Mouse (Mus musculus): ENCODE results near the gene Gp1bb.

Gp1bb gene

DNA sequence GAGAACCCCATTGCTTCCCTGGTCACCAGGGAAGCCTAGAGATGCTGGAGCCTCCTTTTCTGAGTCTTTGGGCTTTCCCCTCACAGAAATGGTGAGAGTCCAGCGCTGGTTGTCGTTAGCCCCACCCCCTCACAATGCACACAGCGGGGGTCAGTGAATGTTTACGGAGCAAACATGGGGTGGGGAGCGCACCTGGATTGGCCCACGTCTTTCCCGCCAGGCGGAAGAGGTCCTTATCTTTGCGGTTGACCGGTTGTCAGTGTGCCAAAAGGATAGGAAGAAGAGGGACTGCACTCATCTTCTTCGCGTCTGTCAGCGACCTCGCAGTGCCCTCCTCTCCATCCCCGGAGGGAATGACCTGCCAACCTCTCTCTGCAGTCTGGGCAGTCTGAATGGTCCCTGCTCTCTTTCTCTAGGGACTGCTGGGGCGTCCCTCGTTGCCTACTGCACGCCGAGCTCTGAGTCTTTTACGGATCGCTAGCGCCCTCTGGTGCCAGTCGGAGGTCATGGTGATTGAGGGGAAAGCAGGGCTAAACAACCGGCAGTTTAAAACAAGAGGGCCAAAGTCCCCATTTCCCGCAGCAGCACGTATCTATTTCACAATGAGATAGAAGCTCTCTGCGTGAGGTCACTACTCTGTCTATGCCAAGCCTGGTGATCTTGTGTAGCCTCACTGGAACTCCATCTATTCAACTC lies 4.7 kb downstream of the Gp1bb start:
- in situ Hi-C loops (cut with MboI; ENCODE audit: low pct_unique_long_range_greater_than_20kb in 1 of 2, low sequenced_read_pairs in 2 of 2, unreplicated experiment in 1 of 2): loop anchor here in 1 of 2 experiments (10.0 kb wide), 1 partner anchor 163 kb away; no protein-coding TSS in a partner anchor

DNA sequence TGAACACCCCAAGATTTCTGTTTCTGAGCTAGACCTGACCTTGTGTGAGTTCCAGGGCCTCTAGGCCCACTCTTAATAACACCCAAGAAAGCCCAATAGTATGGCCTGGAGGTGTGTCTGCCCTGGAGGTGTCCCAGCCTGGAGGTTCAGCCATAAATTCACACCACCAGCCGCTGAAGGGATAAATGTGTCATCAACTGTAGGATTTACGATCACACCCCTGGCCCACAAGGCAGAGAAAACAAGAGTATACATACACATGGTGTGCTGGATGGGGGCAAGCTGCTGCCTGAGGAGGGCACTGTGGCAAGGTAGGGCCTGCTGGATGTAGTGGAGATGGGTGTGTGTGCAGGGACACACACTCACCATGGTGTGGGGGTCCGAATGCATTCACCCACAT lies 8.9 kb downstream of the Gp1bb start:
- in situ Hi-C loops (cut with MboI; ENCODE audit: low pct_unique_long_range_greater_than_20kb in 1 of 2, low sequenced_read_pairs in 2 of 2, unreplicated experiment in 1 of 2): loop anchor here (5.0 to 10.0 kb wide), 2 partner anchors 158 to 161 kb away; no protein-coding TSS in a partner anchor

DNA sequence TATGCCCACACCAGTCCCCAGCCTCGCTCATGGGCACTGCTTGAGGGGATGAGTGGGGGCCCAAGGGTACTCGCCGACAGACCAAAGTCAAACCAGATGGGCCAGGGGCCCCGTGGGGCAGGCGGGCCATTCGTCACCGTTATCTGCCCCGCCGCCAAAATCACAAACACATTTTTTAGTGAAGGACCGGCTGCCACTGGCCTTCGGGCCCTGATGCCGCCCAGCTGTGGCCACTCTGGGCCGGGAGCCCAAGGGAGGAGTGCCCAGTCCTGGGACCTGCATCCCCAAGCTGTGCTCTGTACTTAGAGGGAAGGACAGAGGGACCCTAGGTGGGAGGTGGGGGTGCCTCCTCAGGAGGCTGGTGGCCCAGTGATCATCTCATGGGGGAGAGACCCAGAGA lies 10.5 kb downstream of the Gp1bb start:
- in situ Hi-C loops (cut with MboI; ENCODE audit: low pct_unique_long_range_greater_than_20kb in 1 of 2, low sequenced_read_pairs in 2 of 2, unreplicated experiment in 1 of 2): loop anchor here (5.0 to 10.0 kb wide), 2 partner anchors 157 to 159 kb away; no protein-coding TSS in a partner anchor

DNA sequence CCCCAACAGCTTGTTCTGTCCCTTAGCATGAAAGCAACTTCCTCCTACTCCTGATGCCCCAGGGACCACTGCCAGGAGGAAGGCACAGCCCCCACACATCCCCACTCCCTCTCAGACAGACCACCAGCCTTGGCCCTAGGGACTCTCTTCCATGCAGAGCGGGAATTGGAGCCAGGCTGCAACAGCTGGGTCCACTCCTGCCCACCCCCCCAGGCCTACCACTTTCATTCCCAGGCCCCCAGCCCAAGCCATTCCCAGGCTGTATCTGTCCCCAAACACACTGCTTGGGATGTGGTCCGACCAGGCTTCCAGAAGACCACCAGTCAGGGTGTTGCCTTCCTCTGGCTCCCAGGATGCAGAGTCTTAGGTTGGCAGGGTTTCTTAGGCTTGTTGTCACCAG lies 13.1 kb downstream of the Gp1bb start:
- in situ Hi-C loops (cut with MboI; ENCODE audit: low pct_unique_long_range_greater_than_20kb in 1 of 2, low sequenced_read_pairs in 2 of 2, unreplicated experiment in 1 of 2): no loop called here

DNA sequence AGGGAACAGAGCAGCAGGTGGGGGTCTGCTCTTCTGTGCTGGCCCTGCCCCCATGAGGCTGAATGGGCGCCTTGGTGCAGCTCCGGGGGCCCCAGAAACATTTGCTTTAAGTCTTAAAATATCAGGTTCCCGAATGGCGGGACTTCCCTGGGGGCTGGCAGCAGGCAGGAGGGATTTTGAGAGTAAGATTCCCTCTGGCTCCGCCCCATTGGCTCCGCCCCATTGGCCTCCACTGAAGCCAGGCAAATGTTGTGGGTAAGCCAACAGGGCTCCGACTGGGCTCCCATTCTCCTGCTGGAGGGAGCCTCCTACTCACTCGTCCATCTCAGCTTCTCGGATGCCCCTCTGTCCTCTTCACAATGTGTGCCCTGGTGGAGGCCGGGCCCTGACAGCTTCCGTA lies 14.0 kb downstream of the Gp1bb start:
- in situ Hi-C loops (cut with MboI; ENCODE audit: low pct_unique_long_range_greater_than_20kb in 1 of 2, low sequenced_read_pairs in 2 of 2, unreplicated experiment in 1 of 2): no loop called here

DNA sequence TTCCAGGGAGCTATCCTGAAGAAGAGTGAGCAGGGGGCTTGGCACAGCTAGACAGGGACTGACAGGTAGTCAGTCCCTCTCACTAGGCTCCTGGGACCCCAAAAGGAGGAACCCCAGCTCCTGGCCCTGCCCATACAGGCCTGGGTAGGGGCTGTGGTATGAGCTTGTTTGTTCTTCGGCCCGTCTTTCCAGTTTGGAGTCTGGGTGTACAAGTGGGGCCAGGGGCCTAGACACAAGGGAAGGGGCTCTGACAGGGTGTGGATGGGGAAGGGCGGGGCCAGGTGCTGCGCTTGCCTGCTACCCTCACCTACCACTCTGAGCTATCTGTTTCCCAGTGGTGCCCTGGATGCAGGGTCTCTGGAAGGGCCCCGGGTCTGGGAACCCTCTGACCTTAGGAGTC lies 16.5 kb downstream of the Gp1bb start:
- in situ Hi-C loops (cut with MboI; ENCODE audit: low pct_unique_long_range_greater_than_20kb in 1 of 2, low sequenced_read_pairs in 2 of 2, unreplicated experiment in 1 of 2): no loop called here

DNA sequence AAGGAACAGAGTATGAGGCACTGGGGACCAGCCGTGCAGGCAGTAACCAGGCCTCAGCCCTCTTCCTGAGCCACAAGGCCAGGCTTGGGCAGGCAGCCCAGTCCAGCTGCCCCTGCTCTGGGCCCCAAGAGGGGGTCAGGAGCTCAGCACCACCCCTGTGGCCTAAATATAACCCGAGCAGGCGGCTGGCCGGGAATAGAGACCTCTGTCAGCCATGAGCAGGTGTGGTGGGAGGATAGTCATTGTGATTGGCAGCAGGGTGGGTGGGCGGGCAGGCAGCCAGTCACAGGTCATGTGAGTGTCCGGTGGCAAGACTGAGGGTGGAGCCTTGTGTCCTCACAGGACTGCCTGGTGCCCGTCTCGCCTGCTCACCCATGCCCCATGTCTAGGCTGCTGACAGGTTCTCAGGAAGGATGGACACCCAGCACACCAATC lies 17.9 kb downstream of the Gp1bb start:
- in situ Hi-C loops (cut with MboI; ENCODE audit: low pct_unique_long_range_greater_than_20kb in 1 of 2, low sequenced_read_pairs in 2 of 2, unreplicated experiment in 1 of 2): no loop called here

DNA sequence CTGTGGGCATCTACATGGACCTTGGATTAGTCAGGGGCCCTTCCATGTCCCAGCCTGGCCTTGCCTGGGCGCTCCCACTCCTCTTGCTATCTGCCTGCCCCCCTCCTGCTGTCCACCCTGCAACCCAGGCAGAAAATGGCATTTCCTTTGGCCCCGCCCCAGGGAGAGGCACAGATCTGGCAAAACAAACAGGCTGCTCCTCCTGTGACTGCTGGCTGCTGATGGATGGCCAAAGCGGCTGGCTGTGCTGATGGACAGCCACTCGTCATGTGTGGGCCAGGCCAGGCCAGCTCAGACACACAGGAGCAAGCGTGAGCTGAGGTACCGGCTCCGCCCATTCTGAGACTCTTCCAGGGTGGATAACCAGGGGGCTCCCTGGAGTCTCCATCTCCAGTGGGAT lies 20.8 kb downstream of the Gp1bb start:
- in situ Hi-C loops (cut with MboI; ENCODE audit: low pct_unique_long_range_greater_than_20kb in 1 of 2, low sequenced_read_pairs in 2 of 2, unreplicated experiment in 1 of 2): no loop called here

DNA sequence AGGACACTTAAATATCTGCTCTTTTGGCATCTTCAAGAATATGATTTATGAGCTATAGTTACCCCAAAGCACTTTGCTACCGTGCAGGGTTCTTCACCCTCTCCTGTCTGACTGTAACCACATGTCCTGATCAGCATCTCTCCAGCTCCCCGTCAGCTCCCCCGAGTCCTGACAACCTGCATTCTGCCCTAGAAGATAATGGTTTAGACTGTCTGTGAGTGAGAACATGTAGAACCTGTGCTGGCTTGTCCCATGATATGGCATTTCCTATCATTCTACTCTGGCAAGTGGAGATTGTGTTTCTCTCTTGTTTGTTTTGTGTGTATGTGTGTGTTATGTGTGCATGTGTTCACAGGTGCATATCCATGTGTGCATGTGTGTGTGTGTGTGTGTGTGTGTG lies 24.2 kb downstream of the Gp1bb start:
- in situ Hi-C loops (cut with MboI; ENCODE audit: low pct_unique_long_range_greater_than_20kb in 1 of 2, low sequenced_read_pairs in 2 of 2, unreplicated experiment in 1 of 2): loop anchor here in 1 of 2 experiments (25.0 kb wide), 1 partner anchor 786 kb away; no protein-coding TSS in a partner anchor

DNA sequence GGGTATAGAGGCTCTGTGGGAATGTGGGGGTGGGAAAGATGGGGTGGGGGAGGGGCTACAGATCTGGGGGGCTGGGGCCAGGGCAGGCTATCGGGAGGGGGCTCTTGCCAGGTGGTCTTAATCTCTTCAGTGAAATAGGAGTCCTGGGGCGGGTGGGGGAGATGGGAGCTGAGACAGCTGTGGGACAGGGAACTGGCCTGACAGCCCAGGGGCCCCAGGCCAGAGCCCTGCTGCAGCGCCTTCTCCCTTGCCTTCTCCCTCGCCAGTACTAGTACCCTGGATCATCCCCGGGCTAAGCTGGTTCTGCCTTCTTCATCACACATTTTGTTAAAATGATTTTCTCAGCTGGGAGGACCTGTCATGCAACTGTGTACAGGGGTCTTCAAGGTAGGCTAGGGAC lies 25.9 kb downstream of the Gp1bb start:
- in situ Hi-C loops (cut with MboI; ENCODE audit: low pct_unique_long_range_greater_than_20kb in 1 of 2, low sequenced_read_pairs in 2 of 2, unreplicated experiment in 1 of 2): loop anchor here in 1 of 2 experiments (25.0 kb wide), 1 partner anchor 784 kb away; no protein-coding TSS in a partner anchor

DNA sequence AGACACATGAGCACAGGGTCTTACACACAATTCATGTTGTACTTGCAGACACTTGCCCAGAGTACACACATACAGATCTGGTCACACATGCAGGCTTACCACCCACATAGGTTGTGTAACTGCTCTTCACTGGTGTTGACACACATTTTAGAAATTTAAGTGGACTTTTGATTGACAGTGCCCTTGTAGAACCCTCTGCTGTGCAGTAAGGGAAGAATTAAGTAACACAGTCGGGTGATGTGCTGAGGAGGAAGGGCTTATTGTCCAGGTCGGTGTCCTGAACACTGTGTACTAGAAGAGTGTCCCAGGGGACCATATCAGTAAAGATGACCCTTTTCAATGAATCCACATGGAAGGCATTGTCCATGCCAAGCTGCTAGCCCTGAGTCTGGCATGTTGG lies 28.3 kb downstream of the Gp1bb start:
- in situ Hi-C loops (cut with MboI; ENCODE audit: low pct_unique_long_range_greater_than_20kb in 1 of 2, low sequenced_read_pairs in 2 of 2, unreplicated experiment in 1 of 2): loop anchor here in 1 of 2 experiments (25.0 kb wide), 1 partner anchor 782 kb away; no protein-coding TSS in a partner anchor

DNA sequence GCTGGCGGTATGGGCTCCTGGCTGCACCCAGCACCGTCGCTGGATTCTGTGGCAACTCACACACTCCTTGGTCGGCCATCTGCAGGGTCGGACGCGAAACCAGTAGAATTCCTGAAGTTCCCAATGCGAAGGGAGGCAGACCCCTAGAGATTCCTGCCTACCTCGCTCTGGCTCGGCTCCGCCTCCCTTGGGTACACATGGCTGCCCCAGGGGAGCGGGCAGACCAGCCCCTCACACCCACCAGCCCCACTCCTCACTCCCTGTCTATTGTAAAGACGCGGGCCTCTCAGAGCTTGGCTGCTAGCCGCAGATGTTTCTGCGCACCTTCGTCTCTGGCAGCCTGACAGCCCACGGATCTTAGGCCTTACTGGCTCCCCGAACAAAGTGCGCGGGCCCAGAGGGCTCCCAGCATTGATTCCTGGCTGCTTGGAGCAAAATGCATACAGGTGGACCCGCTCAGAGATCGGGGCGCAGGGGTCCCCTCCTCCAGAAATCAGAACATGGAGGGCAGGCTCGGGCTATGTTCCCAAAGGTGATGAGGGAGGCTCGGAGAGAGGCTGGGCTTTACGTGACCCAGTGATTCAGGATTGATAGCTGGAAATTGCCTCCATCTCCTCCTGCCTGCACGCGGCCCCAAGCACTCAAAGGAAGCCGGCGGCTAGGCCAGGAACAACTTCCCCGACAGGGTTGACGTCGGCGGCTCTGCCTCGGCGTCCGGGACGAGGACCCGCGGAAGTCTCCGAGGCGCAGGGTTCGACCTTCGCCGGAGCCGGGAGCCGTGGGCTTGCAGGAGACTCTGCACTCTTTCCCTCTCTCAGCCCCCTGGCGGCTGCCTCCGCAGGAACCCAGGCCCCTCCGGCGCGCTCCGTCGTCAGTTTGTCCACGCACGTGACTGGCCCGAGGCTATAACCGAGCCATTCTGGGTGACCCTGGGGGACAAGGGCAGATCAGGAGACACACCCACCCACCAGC lies 30.9 kb downstream of the Gp1bb start:
- in situ Hi-C loops (cut with MboI; ENCODE audit: low pct_unique_long_range_greater_than_20kb in 1 of 2, low sequenced_read_pairs in 2 of 2, unreplicated experiment in 1 of 2): loop anchor here in 1 of 2 experiments (25.0 kb wide), 1 partner anchor 779 kb away; no protein-coding TSS in a partner anchor

DNA sequence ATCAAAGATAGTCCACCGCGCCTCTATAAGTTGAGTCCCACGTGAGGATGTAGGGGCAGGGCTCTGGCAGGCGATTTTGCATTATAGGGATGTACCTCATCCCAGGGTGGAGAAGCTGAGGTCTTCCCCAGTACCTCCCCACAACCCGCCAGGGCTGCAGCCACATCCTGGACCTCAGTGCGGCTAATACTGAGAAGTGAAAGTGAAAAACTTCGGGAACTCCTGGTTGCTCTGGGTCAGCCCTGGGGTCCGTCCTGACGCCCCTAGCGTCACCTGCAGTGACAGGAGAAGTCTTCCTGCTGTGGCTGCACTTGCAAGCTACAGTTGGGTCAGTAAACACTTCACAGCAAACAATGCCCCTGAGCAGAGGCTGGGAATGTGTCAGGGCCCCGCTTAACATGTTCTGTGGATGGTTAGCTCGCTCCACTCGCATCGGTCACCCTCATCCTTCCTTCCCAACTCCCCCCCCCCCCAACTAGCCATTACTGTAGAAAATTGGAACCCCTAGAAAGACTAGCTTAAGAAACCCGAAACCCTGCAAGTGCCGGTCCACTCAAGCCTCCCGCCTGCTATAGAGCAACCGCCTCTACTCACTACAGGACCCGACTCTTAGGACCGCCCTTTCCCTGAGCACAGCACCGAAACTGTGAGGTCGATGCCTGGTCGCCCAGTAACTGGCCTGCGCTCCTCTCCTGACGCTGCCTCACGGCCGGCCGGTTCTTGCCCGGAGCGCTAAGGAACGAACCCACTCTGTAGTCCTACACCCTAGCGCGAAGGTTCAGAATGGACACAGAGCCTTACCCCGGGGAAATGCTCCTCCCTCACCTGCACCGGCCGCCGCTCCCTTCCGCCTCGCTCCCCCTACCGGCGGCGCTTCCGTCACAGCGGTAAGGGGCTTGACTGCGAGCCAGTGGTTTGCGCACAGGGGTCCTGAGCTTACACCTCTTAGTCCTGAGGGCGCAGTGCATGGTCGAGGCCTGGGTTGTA lies 32.1 kb downstream of the Gp1bb start, which contains the start of gene Tbx1:
Tbx1 (minus strand) TSS at position 868 of the 987 bp plus-strand sequence.
- in situ Hi-C loops (cut with MboI; ENCODE audit: low pct_unique_long_range_greater_than_20kb in 1 of 2, low sequenced_read_pairs in 2 of 2, unreplicated experiment in 1 of 2): loop anchor here in 1 of 2 experiments (25.0 kb wide), 1 partner anchor 778 kb away; no protein-coding TSS in a partner anchor

DNA sequence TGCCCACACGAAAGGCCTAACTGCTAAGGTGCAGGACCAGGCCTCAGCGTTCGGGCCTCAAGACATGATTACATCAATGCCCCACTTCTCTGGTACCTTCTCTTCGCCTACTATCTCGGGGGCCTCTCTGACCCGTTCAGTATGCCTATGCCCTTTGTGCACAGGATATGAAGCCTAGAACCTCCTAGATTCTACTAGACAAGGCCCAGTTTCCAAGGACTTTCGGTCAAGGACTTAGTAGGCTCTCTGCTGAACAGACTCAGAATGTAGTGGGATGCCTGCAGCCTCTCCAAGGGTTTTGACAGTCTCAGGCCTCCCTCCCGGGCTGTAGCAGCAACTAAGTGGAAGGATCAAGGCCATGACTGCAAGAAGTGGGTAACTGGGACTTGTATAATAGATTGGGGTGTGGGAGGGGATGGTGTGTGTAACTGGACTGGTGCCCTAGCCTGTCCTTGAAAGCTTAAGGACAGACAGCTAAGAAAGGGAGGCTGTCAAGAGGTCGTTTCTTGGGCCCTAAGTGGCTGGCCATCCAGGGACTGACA lies 33.1 kb downstream of the Gp1bb start:
- in situ Hi-C loops (cut with MboI; ENCODE audit: low pct_unique_long_range_greater_than_20kb in 1 of 2, low sequenced_read_pairs in 2 of 2, unreplicated experiment in 1 of 2): loop anchor here in 1 of 2 experiments (25.0 kb wide), 1 partner anchor 777 kb away; no protein-coding TSS in a partner anchor

DNA sequence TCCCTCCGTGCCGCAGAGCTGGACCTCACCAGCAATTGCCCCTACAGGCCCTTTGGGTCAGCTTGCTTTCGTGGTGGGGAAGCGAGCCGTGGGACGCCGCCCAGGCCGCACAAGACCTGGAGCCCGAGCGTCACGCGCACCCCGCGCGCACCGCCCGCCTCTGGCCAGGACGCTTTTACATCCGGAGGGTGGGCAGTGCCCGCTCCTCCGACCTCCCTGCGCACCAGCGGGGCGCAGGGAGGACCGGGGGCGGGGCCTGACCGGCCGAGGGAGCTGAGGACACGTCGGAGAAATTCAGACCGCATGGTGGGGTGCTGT lies 33.5 kb downstream of the Gp1bb start:
- in situ Hi-C loops (cut with MboI; ENCODE audit: low pct_unique_long_range_greater_than_20kb in 1 of 2, low sequenced_read_pairs in 2 of 2, unreplicated experiment in 1 of 2): loop anchor here in 1 of 2 experiments (25.0 kb wide), 1 partner anchor 776 kb away; no protein-coding TSS in a partner anchor

DNA sequence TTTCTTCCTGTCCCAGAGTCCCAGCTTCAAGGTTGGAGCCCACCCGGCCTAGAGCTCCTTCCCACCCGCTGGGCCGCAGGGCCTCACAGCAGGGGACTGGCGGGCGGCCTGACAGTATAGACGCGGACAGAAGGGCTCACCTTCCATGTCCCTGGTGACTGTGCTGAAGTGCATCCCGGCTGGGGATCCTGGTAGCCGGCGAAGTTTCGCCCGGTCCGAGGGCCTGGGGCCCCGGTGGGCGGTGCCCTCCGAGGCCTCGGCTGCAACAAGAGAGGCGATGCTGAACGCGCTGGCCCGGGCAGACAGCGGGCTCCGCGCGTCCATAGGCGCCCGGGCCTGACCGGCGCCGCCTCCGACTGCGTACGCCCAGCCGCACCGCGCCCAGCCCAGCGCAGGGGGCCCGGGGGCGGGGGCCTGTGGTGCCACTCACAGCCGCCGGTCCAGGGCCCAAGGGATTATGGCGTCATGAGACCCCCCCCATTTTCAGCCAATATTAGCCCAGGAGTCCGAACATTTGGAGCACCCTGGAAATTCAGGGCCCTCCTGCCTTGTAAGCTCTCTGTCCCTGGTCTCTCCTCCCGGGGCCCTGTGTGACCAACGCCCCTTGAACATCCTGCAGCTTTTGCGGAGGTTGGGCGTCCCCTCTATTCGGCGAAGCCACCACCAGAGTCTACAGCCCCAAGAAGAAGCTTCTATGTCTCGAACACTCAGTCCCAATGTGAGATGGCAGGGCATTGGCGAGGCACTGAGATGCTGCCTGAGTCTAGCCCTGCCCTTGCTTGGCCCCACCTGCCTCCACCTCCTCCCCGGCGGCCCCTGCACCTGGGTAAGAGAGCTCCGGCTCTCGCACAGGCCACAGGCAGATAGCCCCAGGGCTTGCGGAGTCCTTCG lies 34.1 kb downstream of the Gp1bb start:
- in situ Hi-C loops (cut with MboI; ENCODE audit: low pct_unique_long_range_greater_than_20kb in 1 of 2, low sequenced_read_pairs in 2 of 2, unreplicated experiment in 1 of 2): loop anchor here in 1 of 2 experiments (25.0 kb wide), 1 partner anchor 776 kb away; no protein-coding TSS in a partner anchor
